ENCODE assay signal across 11 mouse cellular contexts in the genomic region with DNA sequence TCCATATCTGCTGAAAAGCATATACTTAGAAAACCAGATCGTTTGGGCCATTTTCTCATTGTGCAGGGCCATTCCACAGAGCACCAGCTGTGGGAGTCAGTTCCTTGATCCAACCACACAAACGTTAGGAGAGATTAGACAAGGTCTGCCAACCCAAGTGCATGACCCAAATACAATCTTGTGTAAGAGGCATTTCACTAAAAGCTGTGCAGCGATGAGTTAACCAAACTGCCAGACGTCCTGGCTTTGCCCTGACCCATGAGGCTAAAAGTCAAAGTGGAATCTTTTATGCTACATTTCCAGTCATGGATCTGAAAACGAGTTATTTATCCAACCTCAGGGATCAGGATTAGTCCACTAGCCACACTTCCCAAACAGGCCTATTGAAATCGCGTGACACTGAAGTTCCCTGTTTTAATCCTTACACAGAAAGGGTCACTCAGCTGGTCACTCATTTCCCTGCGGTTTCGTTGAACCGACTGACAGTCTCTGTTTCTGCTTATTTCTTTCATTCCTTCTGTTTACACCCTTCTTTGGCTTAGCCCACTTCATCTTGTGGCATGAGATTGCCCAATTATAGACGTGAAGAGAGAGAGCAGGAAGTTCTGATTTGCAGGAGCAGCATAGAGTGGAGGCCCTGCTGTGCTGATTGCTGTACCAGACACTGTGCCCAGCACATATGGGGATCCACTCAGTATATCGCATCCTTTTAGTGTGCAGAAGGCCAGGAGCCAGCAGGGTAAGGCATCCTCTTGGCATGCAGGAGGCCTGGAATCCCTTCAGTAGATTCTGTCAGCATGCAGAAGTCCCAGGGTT. TPM values are rescaled to one million over a fixed set of nuclear protein-coding genes. Genes with fewer than 3 reads are reported as not detected.
A peak's percentile ranks its signal among the peaks of the same experiment; 100 is the strongest.
DNase-seq lines count a peak whose midpoint lies in the region; TF ChIP-seq lines count a peak whose summit lies in the region.
"Had no signal": no experiment of that assay in that cellular context is flagged by ENCODE, and none has a peak within 500 bp of the region (broad histone marks: within the 10 kb centered on the region; RNA-seq: fewer than 3 reads in every experiment).

No protein-coding gene starts in this region.

- H3K27me3 ChIP-seq in heart, embryonic 10.5 days (ENCODE audit: insufficient read depth, poor library complexity, severe bottlenecking): no peaks in the 10 kb centered on the region
- H3K27me3 ChIP-seq in small intestine, adult 2 months (ENCODE audit: control insufficient read depth, insufficient read depth, low read length): no peaks in the 10 kb centered on the region
- H3K27me3 ChIP-seq: neural tube, embryonic 12.5 days had no signal

- 82% methylated on average over 12 of the region's 12 CpGs for WGBS in heart, embryonic 10.5 days
- WGBS in small intestine, adult 2 months: 78% methylated on average over 12 of the region's 12 CpGs

- TF ChIP-seq POLR2A in small intestine, adult 2 months (IDR thresholded peaks at IDR 0.05; ENCODE audit: low read depth, low read length): no peak

- intact Hi-C loops in heart, postnatal 14 days (cut with DNase I): no loop called here

- H3K36me3 ChIP-seq in heart, embryonic 10.5 days: peaks cover 90% of the 10 kb centered on the region
- H3K36me3 ChIP-seq in small intestine, adult 2 months (ENCODE audit: control insufficient read depth, insufficient read depth, low read length): no peaks in the 10 kb centered on the region

- no peaks in the 10 kb centered on the region for H3K9me3 ChIP-seq in heart, embryonic 10.5 days
- H3K9me3 ChIP-seq: neural tube, embryonic 12.5 days had no signal

- no peak overlapping the region for H3K4me3 ChIP-seq in heart, embryonic 10.5 days
- no peak overlapping the region for H3K4me3 ChIP-seq in small intestine, adult 2 months (ENCODE audit: low read depth, low read length)
- H3K4me3 ChIP-seq: erythroblast, embryonic 14.5 days; neural tube, embryonic 12.5 days had no signal

- DNase-seq in heart, embryonic 10.5 days (ENCODE audit: low spot score): peak; percentile 47
- DNase-seq in heart, postnatal 14 days: no peak
- peak; percentile 31 for DNase-seq in retina, postnatal 1 day
- DNase-seq in retina, embryonic 14.5 days (ENCODE audit: low spot score): no peak
- DNase-seq in cerebellum, postnatal 14 days: peak; percentile 42 to 52
- no peak for DNase-seq in gastrocnemius, postnatal 25 days
- DNase-seq: kidney, postnatal 14 days had no signal

- no peak overlapping the region for H3K27ac ChIP-seq in heart, embryonic 10.5 days
- peak overlapping the region; percentile 47 for H3K27ac ChIP-seq in small intestine, adult 2 months (ENCODE audit: insufficient read depth, low read depth, low read length)
- H3K27ac ChIP-seq: liver, embryonic 14.5 days; neural tube, embryonic 12.5 days had no signal

- no peaks in the 10 kb centered on the region; the same call in 1 of the 2 replicates for H3K4me1 ChIP-seq in heart, embryonic 10.5 days
- peaks cover 19% of the 10 kb centered on the region for H3K4me1 ChIP-seq in small intestine, adult 2 months (ENCODE audit: control insufficient read depth, insufficient read depth, insufficient read length, low read length)
- H3K4me1 ChIP-seq: neural tube, embryonic 12.5 days had no signal

- no peak for TF ChIP-seq CTCF in small intestine, adult 2 months (IDR thresholded peaks at IDR 0.05; ENCODE audit: extremely low read depth, insufficient read length, insufficient replicate concordance, low read depth, low read length)

RNA-seq across cellular contexts. Expression of gene Rcbtb2, which starts 49.6 kb away (rescaled TPM):
- 81.2 and 99.9 TPM in 2 replicates for polyA plus RNA-seq in heart, embryonic 10.5 days (2016; fragmentation: Nextera tagmentation; extraction: Ambion mirVana)
- 10 to 100 TPM; 29.3 to 29.4 TPM for total RNA-seq in heart, postnatal 14 days (2021)
- 6.4 and 10.1 TPM in 2 replicates for polyA plus RNA-seq in small intestine, adult 2 months (2012; rRNA removed)
- 10 to 100 TPM; 18.0 to 20.7 TPM for total RNA-seq in gastrocnemius, postnatal 25 days (2021)

Comparison
In these comparisons a context has a peak if more than half of its experiments do, and no peak if none do; other contexts are left out.
1. DNase-seq: peak in heart, embryonic 10.5 days (single experiment), retina, postnatal 1 day (single experiment) and cerebellum, postnatal 14 days (2 of 2); none in heart, postnatal 14 days (0 of 2), retina, embryonic 14.5 days (single experiment) and gastrocnemius, postnatal 25 days (single experiment).